Mouse (Mus musculus) 416B (cell line): ENCODE data around the gene Ebf1.
"Not testable (repeated sequence)": the region's sequence is repeated elsewhere in the genome, so short reads cannot be mapped to it uniquely, and the experiment has no call there.

ENCODE experiments used
- DNase-seq: peaks from one replicate; pipeline ENCODE4 v3.0.0; 2011; ENCODE audit warnings: low read depth

The Ebf1 gene

DNA sequence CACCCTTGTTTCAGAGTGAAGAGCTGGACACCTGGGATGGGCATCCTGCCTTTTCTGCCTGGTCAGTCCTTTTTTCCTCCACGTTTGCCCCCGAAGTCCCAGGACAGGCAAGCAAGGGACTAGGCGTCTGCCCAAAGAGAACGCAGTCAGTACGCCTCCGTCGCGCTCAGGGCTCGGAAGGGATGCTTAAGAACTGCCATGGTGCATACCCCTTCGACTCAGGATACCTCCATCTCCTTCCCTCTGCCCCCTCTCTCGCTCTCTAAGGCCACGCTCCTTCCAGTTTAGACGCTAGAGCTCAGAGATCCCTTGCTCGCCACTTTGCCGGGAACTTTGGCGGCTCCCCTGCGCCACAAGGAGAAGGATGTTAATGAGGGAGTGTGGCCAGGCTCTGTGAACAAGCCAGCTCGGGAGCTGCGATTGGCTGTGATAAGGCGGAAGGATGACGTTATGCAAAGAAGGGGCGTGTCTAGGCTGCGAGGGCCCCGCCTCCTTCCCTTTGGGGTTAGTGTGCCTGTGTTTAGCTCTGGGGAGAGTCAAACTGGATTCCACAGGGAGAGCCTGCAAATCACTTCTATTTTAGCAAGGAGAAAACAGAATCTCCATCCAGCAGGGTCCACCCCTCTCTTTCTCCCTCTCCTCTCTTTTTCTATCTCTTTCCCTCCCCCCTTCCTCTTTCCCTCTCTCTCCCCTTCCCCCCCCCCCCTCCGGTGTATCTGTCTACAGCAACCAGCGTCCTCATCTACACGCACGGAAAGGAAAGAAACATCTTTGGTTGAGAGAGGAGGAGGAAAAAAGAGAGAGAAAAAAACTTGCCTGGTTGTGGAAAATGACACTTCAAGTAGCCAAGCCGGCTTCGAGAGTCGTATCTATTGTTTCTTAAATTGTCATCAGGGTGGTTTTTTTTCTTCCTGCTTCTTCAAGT lies at the start of gene Ebf1:
Ebf1 (plus strand) TSS at position 530 of the 925 bp plus-strand sequence.
- peak; percentile 12 for DNase-seq

DNA sequence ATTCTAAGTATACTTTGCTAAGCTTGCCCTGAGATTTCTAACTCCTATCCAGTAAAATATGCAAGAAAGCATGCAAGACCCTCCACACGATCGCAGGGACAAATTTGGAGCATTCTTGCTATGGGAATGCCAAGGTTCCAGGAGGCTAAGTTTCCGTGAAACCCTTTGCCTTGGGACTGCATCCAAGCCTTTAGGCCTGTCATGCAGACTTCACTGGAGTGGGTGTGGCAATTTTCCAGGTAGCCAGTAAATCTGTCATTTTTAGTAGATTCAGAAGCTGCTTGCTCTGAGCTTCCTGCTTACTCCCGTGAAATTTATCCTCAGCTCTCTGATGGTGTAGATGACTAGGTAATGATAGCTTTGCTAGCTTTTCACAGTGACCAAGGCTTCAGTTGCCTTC lies 46.8 kb upstream of the Ebf1 start:
- DNase-seq: not testable (repeated sequence)

DNA sequence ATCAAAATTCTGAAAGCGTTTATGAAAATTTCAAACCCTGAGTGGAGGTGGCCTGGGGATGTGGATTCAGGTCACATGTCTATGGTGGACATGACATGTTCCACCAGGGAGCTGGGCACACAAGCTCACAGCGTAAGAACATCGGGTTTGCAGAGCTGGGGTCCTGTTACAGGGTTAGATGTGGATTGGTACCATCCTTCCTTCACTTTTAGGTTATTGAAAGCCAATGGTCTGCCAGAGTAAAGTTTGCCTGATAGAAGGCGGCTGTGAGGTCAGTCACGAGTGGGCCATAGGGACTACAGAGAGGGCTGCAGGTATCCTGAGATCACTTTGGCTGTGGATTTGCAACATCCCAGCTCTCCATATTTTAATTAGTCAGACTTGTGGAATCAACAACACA lies 44.3 kb upstream of the Ebf1 start:
- no peak for DNase-seq

DNA sequence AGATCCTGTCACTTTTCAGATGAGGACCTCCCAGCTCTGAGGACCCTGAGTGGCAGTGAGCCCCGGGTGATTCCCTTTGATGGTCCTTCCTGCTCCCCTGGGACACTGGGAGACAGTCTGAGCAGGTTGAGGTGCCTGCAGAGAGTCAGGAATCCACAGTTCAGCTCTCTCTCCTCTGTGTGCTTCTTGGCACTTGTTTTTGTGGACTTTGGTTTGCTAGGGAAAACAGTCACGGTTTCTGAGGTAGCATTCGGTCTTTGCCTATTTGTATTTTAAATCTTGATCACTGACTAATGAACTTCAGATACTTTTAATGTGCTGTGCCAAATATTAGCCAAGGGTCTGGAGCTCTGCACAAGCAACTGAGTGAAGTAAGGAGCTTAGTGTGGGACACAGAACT lies 43.7 kb upstream of the Ebf1 start:
- DNase-seq: no peak

DNA sequence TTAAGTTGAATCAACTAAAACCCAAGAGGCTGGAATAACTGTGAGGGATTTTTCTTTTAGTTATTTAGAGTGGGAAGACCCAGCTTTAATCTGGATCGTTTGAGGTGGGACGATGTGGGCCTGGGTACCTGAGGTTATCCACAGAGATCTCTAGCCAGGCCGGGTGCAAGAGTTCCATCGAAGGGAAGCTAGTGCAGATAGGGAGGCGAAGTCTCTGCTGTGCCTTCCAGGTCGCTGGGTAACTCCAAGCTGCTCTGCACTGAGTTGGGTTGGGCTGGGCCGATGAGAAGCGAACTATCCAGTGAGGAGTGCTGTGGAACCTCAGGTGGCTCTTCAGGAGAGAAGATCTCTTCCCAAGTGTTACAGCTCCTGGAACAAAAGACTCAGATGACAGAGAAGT lies 42.7 kb upstream of the Ebf1 start:
- no peak for DNase-seq

DNA sequence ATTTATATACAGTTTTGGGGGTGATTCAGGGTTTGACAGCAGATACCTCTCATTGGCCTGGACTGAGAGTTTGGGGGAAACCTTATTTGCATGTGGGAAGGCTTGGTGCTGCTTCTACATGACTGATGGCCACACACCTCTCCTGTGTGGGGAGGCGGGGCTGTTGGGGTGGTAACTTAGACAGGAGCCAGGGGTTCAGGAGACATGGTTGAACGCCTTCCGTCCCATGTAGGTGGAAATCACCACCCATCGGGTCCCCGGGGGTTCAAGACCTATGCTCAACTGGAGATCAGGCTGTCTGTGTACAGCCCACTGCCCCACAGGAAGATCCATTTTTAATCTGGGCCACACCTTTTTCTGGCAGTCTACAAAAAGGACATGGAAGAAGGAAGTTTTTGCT lies 42.3 kb upstream of the Ebf1 start:
- DNase-seq: no peak

DNA sequence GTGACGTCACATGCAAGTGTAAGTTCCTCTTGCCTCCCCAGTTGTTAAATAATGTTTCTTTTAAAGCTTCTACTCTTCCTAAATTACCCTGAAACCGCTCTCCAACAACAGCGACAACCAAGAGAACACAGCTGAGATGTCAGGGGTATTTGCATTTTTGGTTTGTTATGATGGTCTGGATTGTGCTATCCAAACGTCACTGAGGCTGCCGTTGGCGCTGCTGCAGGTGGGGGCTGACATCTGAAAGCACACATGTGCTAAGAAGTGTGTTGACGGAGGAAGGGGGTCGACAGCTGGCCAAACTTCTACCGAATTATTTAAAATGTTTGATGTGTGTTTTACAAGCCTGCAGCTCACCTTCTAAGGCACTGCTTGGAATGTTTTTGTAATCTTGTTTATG lies 39.2 kb upstream of the Ebf1 start:
- no peak for DNase-seq

DNA sequence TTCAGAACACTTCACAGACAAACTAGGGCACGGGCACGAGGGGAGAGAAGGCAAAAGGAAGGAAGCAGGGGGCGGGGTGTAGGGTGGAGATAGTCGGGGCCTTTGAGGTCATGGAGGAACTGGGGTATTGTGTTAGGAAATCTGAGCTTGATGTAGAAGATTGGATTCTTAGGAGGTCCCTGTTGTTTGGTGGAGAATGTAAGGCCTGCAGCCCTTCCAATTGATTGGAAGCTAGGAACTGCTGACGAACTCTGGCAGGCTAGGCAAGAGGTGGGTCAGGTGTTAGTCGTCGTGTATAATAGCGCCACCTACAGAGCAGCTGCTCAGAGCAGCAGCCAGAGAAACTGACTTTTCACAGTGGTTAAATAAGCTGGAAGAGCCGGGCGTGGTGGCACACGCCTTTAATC lies 35.8 kb upstream of the Ebf1 start:
- DNase-seq: peak; percentile 80

DNA sequence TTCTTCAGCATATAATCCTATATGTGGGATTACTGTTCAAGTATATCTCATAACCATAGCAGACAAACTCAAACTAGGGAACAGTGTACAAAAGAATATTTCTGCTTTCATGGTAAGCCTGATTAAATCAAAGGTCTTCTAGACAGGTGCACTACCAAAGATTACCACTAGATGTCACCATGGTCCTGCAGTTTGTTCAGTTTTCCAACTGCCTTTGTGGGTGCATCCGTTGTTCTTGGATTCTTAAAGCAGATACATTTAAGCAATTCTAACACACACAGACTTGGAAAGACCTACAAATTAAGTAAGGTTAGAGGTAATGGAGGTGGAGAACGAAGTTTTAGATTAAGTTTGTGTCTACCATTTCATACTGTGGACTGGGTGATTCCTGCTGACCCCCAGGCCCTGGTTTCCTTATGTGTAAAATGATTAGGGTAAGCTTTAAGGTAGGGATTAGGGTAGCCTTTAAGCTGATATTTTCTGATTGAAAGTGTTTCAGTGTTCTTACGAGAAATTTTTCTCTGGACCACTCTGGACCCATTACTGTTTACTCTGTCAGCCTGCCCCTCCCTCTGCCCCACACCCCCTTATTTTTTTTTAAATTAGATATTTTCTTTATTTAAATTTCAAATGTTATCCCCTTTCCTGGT lies 30.9 kb upstream of the Ebf1 start:
- DNase-seq: peak; percentile 81

DNA sequence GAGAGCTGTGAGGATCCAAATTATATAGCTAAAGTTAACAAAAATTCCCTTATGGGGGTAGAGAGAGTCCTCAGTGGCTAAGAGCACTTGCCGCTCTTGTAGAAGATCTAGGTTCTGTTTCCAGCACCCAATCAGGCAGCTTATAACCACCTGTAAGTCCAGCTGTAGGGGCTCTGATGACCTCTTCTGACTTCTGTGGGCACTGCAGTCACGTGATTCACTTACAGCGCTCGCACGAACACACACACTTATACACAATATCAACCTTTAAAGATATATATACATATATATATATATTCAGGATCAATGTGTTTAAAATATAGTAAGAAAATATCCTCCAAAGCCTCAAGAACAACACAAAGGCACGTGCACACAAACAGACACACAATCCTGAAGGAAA lies 24.1 kb upstream of the Ebf1 start:
- peak; percentile 21 for DNase-seq

DNA sequence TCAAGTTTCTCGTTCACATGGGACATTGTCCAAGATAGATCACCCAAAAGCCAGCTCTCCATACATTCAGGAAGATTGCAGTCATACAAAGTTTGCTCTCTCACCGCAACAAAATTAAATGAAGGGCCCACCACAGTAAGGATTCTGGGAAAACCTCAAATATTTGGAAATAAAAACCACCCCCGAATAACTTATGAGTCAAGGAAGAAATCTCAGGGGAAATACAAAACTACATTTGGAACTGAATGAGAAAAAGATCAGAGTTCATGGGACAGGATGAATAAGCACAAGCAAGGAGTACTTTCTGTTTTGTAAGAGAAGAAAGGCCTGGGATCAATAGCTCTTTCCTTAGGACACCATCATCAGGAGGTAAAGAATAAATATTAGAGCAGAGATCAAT lies 22.3 kb upstream of the Ebf1 start:
- no peak for DNase-seq

DNA sequence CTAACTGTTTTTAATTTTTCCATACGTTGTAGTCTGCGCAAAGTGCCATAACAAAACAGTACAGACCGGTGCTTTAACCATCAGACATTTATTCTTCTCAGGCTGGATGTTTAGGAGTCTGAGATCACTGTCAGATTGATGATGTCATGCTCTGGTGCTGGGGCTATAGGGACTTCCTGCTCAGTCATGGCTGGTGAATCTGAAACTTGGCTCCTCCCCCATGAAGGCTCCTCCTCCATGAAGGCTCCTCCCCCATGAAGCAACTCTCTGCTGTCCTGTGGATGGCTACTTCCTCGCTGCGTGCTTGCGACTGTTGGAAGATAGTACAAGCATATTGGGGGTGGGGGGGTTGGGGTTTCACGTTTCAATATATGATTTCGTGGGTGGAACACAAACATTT lies 10.2 kb upstream of the Ebf1 start:
- peak; percentile 65 for DNase-seq

DNA sequence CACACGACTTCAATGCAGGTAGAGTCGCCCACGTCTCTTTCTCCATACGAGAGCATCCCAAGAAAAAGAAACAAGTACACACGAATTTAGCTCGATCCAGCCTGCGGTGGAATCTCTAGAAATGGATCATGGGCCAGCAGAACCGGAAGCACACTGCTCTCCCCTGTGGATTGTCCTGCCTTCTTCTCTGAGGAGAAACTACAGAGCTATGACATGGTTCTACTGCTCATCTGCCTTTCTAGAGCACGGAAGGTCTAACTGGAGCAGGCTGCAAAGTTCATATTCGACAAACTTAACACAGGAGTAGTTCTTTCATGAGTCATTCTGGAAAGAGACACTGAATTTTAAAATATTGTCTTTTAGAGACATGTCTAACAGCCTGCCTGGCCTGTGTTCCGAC lies 8.5 kb upstream of the Ebf1 start:
- DNase-seq: no peak

DNA sequence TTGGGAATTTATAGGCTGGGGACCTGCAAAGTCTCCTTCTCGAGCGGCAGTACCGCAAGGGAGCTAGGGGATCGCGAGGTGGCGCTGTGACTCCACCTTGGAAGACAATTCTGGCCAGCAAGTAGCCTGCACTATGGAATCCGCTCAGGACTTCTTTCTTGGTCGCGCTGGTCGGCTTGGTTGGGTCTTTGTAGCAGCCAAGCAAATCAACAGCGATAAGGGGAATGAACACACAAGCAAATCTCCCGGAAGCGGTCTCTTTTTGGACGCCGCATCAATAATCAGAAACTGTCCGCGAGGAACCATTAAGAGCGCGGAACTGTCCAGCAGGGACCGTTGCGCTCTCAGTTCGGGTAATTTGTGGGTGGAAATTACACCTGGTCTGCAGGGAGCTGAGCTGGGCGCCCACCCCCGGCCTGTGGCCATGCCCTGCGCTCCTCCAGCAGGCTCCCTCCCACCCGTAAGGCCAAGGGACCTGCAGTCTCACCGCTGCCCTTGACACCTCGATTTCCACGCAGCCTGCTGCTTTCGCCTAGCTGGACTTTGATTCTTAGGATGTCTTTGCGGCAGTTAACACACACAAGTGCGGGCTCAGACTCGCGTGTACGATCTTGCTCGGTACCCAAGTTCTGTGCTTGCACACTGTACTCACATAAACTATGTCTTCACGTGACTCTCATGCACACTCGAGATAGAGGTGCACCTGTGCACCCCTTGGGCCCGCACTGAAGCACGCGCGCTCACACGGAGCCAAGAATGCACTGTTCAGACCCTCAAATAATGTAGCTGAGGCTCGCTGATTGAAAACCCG lies 5.9 kb upstream of the Ebf1 start:
- DNase-seq: peak; percentile 64

DNA sequence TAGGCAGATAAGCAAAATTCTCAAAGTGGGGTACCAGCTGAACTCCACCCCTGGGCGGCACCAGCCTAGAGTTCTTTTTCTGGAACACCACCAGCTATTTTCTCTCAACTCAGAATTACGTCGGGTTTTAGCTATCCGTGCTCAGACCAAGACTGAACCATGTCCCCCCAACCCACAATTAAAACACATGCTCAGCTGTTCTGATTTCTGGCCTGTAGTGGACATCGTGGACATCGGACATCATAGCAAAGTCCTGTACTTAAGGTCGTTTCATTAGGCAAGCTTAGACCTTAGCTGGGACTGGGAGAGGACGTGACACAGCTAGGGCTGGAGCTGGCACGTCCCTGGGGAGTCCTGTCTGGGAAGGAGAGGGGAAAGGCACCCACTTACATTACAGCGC lies 5.0 kb upstream of the Ebf1 start:
- DNase-seq: no peak

DNA sequence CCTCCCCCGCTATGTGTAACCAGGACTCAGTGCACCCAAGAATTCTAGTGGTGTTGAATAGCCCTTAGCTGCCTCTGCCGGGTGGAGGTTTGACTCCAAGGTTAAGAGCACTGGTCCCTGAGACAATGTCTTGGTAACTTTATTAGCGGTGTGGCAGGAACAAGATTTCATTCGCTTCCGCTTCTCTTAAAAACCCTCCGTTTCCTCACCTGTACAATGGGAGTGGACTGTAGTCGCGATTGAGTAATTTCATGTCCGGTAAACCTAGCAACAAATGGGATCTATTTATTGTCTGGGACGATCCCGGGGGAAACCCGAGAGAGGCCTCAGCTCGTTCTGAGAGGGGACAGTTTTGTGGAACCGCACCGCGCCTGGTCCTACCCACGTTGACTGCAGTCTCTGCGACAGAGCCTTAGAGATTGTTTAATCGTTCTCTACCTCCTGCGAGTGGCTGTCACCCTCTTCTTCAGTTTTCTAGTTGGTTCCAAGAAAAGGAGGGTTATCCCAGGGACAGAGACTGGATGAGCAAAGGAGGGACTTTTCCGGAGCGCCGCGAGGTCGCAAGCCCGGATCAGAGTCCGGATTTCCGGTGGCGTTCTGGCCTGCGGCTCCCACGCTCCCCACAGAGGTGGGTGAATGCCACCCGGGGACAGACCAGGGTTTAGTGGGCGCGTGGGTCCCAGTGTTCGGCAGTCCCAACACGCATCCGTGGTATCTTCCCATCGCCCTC lies 4.3 kb upstream of the Ebf1 start:
- DNase-seq: no peak

DNA sequence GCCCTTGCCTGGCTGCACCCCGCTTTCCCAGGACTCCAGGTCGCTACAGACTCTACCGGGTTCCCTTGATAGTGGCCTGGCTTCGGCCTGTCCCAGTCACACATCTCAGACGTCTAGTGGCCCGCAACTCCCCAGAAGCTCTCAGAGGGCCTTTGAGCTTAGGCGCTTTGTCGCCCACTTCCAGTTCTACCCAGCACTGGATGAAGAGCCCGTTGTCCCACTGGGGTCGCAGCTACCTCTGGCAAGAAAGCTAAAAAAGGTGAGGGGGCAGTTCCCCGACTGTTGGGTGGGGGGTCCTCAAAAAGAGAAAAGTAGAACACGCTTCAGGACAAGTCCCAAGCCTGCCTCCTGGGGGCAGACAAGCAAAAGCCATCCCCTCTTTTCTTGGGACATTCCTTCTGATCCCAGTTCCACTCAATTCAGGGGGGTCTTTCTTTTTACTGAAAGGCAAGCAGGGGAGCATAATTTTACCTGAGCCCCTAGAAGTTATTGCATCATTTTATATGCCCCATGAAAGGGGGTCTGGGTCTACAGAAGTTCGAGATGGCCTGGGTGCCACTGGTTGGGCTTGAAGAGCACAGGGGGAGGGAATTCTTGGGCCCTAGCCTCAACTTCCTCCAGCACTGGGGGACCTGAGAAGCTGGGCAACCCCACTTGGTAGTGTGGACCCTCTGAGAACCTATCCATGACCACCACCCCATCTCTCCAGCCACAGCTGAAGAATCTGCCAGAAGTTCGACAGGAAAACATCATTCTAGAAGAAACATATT lies 3.5 kb upstream of the Ebf1 start:
- no peak for DNase-seq

DNA sequence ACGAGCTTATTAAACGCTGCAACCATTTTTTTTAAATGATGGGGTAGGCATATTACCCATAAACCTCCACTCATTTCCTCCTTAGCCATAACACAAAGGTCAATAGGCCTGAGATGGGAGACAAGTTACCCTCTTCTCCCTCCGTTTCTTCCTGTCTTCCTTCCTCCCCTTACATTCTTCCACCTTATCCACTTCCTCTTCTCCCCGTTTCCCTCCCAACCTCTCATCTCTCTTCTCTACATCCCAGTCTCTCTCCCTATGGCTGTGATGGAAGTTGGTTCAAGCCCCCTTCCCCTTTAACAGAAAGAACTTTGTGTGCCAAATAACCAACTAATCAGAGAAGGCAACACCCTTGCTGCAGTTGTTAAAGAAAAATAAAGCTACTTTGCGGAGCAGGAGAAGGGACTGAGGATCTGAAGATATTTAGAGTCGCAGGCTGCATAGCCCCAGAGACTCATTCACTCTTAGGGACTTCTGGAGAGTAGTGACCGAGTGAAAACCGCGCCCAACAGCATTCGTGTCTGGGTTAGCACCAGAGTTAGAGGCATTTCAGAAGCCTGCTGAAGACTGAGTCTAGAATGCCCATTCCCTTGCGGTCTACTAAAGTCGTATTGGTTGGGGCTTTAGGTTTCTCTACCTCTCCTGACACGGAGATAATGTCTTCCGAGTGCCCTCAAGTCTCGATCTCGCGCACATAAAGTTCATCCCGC lies 884 bp upstream of the Ebf1 start:
- DNase-seq: no peak

DNA sequence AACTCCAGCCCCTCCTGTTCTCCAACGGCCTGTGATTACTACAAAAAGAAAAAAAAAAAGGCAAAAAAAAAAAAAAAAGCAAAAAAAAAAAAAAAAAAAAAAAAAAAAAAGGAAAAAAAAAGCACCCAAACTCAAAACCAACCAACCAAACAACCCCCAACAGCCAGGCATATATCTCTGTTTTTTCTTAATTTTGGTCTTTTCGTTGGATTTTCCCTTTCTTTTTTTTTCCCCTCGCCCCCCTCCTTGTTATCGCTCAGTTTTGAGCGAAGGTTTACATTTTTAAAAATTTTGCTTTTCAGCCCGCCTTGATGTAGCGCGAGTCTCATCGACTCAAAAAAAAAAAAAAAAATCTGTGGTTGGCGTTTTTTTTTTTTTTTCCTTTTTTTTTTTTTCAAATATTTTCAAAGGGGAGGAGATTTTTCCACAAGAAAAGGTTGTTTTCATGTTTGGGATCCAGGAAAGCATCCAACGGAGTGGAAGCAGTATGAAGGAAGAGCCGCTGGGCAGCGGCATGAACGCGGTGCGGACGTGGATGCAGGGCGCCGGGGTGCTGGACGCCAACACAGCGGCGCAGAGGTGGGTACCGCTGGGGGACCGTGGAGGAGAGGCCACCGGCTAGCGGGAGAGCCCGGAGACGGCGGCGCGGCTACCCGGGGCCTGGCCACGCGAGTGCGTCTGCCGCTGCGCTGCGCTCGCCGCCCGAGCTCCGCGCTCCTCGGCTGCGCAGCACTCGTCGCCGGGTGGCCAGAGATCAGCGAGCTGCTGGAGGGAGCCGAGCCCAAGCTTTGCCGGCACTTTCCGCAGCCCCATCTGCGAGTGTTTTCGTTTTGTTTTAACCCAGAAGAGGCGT lies 843 bp downstream of the Ebf1 start:
- DNase-seq: no peak
